Mouse (Mus musculus): ENCODE results near the gene Spata25. TPM values are rescaled to one million over a fixed set of nuclear protein-coding genes. Genes with fewer than 3 reads are reported as not detected.

The Spata25 gene
- polyA plus RNA-seq (2014; fragmentation: Illumina TruSeq; extraction: RNeasy Lipid Tissue Mini Kit (QIAGEN cat#74804); ENCODE audit: low read depth, low replicate concordance): not detected

DNA sequence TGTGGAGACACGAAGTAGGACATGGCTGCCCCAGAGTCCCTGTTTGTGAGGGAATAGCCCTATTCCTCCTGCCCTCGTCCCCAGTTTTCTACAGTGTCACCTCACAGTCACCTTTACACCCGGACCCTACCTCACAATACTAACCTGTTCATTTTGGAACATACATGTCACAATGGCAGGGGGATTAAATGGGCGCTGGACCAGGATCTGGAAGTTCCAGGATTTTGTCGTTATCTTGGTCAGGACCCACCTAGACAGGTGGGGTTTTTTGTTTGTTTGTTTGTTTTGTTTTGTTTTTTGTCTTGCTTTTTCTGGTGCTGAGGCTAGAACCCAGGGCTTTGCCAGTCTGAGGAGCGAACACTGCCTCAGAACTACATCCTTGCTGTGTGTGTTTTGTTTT is at the start of gene Spata25:
TSS of gene Spata25 (minus strand) at position 101 of the 400 bp plus-strand sequence.

DNA sequence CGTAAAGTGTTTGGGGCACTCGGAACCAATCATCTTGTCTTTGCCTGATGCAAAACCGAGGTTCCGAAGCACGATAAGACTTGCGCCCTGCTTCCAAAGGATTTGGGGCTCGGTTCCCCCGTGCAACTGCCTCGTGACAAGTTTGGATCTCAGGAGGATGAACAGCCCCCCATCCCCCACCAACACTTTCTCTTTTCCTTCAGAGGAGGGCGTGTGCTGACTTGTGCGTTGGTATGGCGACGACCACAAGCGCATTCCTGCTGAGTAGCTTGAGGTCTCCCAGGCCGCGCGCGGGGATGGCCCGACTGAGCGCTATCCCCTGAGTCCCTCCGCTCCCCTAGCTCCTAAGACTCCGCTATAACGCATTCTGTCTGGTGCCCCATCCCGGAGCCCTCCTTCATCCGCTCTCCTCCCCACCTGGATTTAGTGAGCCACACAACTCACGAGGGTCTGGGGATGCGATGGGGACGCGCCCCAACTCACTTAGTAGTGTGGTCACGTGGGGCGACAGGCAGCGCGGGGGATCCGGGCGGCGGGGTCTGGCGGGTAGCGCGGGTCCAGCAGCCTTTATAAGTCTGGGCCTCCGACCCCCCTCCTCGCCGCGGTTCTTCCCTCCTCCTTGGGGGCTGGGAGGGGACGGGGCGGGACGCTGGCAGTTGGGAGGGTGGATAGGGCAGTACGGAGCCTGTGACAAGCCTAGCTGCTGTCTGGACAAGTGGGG is 28.9 kb upstream of the Spata25 start, which contains the start of gene Pltp:
TSS of gene Pltp (minus strand) at position 611 of the 721 bp plus-strand sequence.

DNA sequence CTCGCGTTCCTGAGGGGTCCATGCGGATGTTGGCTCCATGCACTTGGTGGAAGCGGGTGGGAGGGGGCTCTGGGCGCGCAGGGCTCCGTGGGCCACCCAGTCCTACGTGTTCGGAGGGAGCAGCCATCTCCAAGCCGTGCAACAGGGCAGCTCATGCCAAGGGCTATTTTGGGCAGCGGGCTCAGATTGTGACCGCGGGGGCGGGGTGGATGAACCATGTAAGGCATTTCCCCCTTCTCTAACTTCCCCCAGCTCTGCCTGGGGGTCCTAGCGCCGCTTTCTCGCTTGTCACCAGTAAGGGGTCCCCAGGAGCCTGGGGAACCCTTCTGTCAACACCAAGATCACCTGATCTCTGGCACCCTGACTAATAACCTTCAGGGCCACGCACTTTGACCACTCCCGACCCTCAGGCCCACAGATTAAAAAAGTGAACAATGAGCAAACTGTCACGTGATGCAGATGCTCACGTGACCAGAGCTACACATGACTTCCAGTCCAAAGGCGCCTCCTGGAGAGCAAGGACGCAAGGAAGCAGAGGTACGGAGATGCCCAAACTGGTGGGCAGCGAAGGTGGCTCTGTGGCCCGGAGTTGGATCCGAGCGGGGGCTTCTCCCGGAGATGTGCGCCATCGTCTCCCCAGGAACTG is 5.1 kb upstream of the Spata25 start, which contains the start of gene Neurl2:
TSS of gene Neurl2 (minus strand) at position 143 of the 646 bp plus-strand sequence.

DNA sequence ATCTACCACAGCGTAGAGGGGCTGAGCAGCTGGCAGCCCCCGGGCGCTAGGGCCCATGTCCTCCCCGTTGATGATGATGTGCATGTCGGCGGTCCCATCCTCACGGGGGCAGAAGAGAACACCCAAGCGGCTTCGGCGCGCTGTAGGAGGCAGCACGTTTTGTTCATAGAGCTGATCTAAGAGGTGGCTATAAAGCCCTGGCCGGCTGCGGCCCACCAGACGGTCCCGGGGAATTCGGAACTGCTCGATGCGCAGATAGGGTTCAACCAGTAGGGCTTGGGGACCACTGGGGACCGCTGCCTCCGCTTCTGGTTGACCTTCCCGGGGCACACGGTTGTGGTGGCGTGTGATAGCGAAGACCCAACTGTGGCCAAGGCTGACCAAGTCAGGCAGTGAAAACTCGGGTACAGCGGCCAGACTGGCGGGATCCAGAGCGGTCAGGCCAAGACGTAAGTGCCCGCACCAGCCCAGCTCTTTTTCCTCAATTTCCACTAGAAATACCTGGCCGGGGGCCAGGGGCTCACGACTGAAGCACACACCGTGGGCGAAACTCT is 4.5 kb upstream of the Spata25 start, which contains the start of gene Ctsa:
TSS of gene Ctsa (plus strand) at position 126 of the 554 bp plus-strand sequence.

DNA sequence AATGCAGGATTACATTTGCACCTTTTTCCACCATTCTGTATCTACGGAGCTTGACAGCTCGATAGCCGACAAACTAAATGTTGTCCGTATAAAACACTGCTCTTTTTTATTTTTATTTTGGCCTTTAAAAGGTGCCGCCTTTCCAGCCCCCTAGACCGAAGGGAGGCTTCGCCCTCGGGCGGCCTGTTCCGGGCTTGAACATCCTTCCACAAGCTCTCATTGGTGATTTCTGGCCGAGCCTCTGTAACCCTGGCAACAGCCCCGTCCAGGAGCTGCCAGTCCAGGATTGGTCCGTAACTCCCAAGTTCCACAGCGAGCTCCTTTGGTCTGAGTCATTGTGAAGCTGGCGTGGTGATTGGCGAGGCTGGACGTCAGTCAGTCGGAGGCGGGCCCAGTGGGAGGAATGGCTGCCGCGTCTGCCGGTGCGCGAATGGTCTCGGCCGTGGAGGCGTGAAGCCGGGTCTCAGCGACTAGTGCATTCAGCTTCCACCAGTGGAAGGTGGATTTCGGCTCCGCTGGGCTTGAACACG is 5.6 kb downstream of the Spata25 start, which contains the start of gene Zswim1:
TSS of gene Zswim1 (plus strand) at position 51 of the 530 bp plus-strand sequence.

DNA sequence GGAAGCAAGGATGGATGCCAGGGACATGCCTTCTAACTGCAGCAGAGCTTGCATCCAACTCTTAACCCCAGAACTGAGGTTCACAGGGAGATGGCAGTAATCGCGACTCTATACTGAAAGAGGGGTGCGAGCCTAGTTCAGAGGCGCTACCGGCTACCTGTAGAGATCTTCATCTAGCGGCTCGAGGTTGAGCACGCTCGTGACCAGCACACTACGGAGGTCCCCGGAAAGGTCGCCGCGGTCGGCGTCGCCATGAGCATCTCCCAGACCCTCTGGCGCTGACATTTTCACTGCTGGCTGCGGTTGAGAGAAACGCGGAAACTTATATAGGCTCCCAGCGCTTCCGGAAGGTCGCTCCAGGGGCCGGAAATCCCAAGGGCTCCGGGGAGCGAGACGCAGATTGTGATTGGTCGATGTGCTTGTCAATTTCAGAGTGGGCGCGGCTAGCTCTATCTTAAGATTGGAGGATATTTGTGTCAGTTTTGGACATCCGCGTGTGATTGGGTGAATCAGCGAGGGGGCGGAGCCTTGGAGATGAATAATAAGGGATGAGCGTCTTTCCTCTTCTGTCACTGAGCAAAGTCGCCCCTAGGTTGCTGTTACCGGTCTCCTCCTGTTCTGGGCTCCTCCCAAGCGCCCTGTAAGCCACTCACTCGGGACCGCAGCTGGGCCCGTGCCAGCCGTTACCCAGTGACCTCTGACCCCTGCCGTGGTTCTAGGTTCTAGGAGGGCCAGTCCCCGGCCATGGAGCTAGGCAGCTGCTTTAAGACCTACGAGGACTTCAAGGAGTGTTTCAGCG is 23.6 kb downstream of the Spata25 start, which contains the start of the genes Acot8 and Zswim3:
TSS of gene Acot8 (minus strand) at position 350 of the 799 bp plus-strand sequence.
TSS of gene Zswim3 (plus strand) at position 566 of the 799 bp plus-strand sequence.

DNA sequence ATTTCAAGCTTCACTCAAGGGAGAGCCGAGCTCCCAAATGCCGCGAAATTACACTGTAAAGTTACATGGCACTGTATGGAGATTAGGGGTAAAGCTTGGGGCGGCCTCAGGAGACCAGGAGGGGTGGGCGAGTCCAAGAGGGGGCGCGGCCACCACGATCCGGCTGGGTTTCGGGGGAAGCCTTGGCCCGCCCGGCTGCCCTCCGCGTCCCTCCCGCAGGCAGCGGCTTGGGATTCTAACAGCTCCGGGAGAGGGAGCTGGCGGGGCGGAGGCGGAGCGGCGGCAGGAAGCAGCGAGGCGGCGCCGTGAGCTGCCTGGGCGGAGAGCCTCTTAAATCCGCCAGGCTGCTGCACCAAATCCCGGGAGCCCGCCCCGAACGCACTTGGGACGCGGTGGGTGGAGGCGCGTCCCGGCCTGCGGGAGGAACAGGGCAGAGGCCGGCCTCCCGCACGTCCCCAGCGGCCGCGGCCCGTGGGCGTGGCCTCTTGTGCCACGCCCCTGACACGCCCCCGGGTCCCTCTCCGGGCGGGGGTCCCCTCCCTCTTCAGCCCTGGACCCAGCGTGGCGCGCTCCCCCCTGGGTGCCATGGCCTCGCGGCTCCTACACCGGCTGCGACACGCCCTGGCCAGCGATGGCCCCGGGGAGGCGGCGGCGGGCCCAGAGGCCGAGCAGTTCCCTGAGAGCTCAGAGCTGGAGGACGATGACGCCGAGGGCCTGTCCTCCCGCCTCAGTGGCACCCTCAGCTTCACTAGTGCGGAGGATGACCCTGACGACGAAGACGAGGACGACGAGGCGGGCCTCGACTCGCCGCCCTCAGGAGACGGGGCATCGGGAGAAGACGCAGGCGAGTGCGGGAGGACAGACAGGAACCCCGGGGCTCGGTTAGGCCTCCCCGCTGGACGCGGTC is 42.6 kb downstream of the Spata25 start, which contains the start of gene Snx21:
TSS of gene Snx21 (plus strand) at position 343 of the 907 bp plus-strand sequence.

DNA sequence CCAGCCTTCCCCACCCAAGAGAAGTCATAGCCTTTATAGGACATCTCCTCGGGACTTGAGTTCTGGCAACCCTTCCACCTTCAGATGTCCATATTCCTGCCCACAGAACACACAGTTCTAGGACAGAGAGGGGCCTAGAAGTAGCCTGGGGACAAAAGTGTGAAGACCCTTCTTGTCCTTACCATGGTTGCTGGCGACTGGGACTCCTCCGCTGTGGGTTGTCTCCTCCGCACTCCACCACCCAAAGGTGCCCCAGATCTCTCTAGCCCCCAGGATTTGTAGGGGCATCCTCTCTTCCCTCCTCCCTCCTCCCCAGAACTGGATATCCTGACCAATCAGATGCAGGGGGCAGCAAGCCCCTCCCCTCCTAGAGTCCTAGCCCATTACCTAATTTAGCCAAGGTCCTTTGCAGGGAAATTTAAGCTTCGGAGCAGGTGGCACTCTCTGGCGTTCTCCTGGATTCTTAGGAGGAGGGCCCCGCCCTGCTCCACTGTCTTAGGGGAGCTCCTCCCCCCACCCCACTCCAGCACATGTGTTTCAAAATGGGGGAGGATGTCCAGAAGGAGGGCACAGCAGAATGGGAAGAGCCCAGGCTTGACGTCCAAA is 48.8 kb downstream of the Spata25 start, which contains the start of gene Tnnc2:
TSS of gene Tnnc2 (minus strand) at position 487 of the 606 bp plus-strand sequence.

Other genes with a start within 250 kb of the Spata25 start
- not detected for gene Wfdc6a, start 243.1 kb downstream of the Spata25 start, polyA plus RNA-seq (2014; fragmentation: Illumina TruSeq; extraction: RNeasy Lipid Tissue Mini Kit (QIAGEN cat#74804); ENCODE audit: low read depth, low replicate concordance)
- not detected for gene Eppin, start 234.9 kb downstream of the Spata25 start, polyA plus RNA-seq (2014; fragmentation: Illumina TruSeq; extraction: RNeasy Lipid Tissue Mini Kit (QIAGEN cat#74804); ENCODE audit: low read depth, low replicate concordance)
- not detected for gene Wfdc6b, start 215.0 kb downstream of the Spata25 start, polyA plus RNA-seq (2014; fragmentation: Illumina TruSeq; extraction: RNeasy Lipid Tissue Mini Kit (QIAGEN cat#74804); ENCODE audit: low read depth, low replicate concordance)
- not detected for gene Wfdc8, start 214.9 kb downstream of the Spata25 start, polyA plus RNA-seq (2014; fragmentation: Illumina TruSeq; extraction: RNeasy Lipid Tissue Mini Kit (QIAGEN cat#74804); ENCODE audit: low read depth, low replicate concordance)
- gene Wfdc16, start 189.7 kb downstream of the Spata25 start, polyA plus RNA-seq (2014; fragmentation: Illumina TruSeq; extraction: RNeasy Lipid Tissue Mini Kit (QIAGEN cat#74804); ENCODE audit: low read depth, low replicate concordance): not detected
- not detected for gene Wfdc10, start 172.5 kb downstream of the Spata25 start, polyA plus RNA-seq (2014; fragmentation: Illumina TruSeq; extraction: RNeasy Lipid Tissue Mini Kit (QIAGEN cat#74804); ENCODE audit: low read depth, low replicate concordance)
- not detected for gene Wfdc9, start 172.0 kb downstream of the Spata25 start, polyA plus RNA-seq (2014; fragmentation: Illumina TruSeq; extraction: RNeasy Lipid Tissue Mini Kit (QIAGEN cat#74804); ENCODE audit: low read depth, low replicate concordance)
- not detected for gene Wfdc11, start 154.4 kb downstream of the Spata25 start, polyA plus RNA-seq (2014; fragmentation: Illumina TruSeq; extraction: RNeasy Lipid Tissue Mini Kit (QIAGEN cat#74804); ENCODE audit: low read depth, low replicate concordance)
- gene Wfdc13, start 143.4 kb downstream of the Spata25 start, polyA plus RNA-seq (2014; fragmentation: Illumina TruSeq; extraction: RNeasy Lipid Tissue Mini Kit (QIAGEN cat#74804); ENCODE audit: low read depth, low replicate concordance): not detected
- gene Spint4, start 130.0 kb downstream of the Spata25 start, polyA plus RNA-seq (2014; fragmentation: Illumina TruSeq; extraction: RNeasy Lipid Tissue Mini Kit (QIAGEN cat#74804); ENCODE audit: low read depth, low replicate concordance): not detected
- not detected for gene Spint5, start 113.2 kb downstream of the Spata25 start, polyA plus RNA-seq (2014; fragmentation: Illumina TruSeq; extraction: RNeasy Lipid Tissue Mini Kit (QIAGEN cat#74804); ENCODE audit: low read depth, low replicate concordance)
- gene Wfdc3, start 82.6 kb downstream of the Spata25 start, polyA plus RNA-seq (2014; fragmentation: Illumina TruSeq; extraction: RNeasy Lipid Tissue Mini Kit (QIAGEN cat#74804); ENCODE audit: low read depth, low replicate concordance): 1.5 TPM
- 21.1 TPM for gene Dnttip1, start 82.6 kb downstream of the Spata25 start, polyA plus RNA-seq (2014; fragmentation: Illumina TruSeq; extraction: RNeasy Lipid Tissue Mini Kit (QIAGEN cat#74804); ENCODE audit: low read depth, low replicate concordance)
- 0.86 TPM for gene Ube2c, start 58.6 kb downstream of the Spata25 start, polyA plus RNA-seq (2014; fragmentation: Illumina TruSeq; extraction: RNeasy Lipid Tissue Mini Kit (QIAGEN cat#74804); ENCODE audit: low read depth, low replicate concordance)
- not detected for gene Tnnc2, start 48.6 kb downstream of the Spata25 start, polyA plus RNA-seq (2014; fragmentation: Illumina TruSeq; extraction: RNeasy Lipid Tissue Mini Kit (QIAGEN cat#74804); ENCODE audit: low read depth, low replicate concordance)
- gene Snx21, start 42.7 kb downstream of the Spata25 start, polyA plus RNA-seq (2014; fragmentation: Illumina TruSeq; extraction: RNeasy Lipid Tissue Mini Kit (QIAGEN cat#74804); ENCODE audit: low read depth, low replicate concordance): 26.6 TPM
- 11.5 TPM for gene Acot8, start 23.7 kb downstream of the Spata25 start, polyA plus RNA-seq (2014; fragmentation: Illumina TruSeq; extraction: RNeasy Lipid Tissue Mini Kit (QIAGEN cat#74804); ENCODE audit: low read depth, low replicate concordance)
- gene Zswim3, start 23.4 kb downstream of the Spata25 start, polyA plus RNA-seq (2014; fragmentation: Illumina TruSeq; extraction: RNeasy Lipid Tissue Mini Kit (QIAGEN cat#74804); ENCODE audit: low read depth, low replicate concordance): 2.6 TPM
- 5.1 TPM for gene Zswim1, start 5.9 kb downstream of the Spata25 start, polyA plus RNA-seq (2014; fragmentation: Illumina TruSeq; extraction: RNeasy Lipid Tissue Mini Kit (QIAGEN cat#74804); ENCODE audit: low read depth, low replicate concordance)
- gene Ctsa, start 4.3 kb upstream of the Spata25 start, polyA plus RNA-seq (2014; fragmentation: Illumina TruSeq; extraction: RNeasy Lipid Tissue Mini Kit (QIAGEN cat#74804); ENCODE audit: low read depth, low replicate concordance): 159 TPM
- gene Neurl2, start 4.9 kb upstream of the Spata25 start, polyA plus RNA-seq (2014; fragmentation: Illumina TruSeq; extraction: RNeasy Lipid Tissue Mini Kit (QIAGEN cat#74804); ENCODE audit: low read depth, low replicate concordance): 44.6 TPM
- gene Pltp, start 29.2 kb upstream of the Spata25 start, polyA plus RNA-seq (2014; fragmentation: Illumina TruSeq; extraction: RNeasy Lipid Tissue Mini Kit (QIAGEN cat#74804); ENCODE audit: low read depth, low replicate concordance): 31.6 TPM
- gene Pcif1, start 50.8 kb upstream of the Spata25 start, polyA plus RNA-seq (2014; fragmentation: Illumina TruSeq; extraction: RNeasy Lipid Tissue Mini Kit (QIAGEN cat#74804); ENCODE audit: low read depth, low replicate concordance): 28.1 TPM
- gene Zfp335, start 83.2 kb upstream of the Spata25 start, polyA plus RNA-seq (2014; fragmentation: Illumina TruSeq; extraction: RNeasy Lipid Tissue Mini Kit (QIAGEN cat#74804); ENCODE audit: low read depth, low replicate concordance): 8.7 TPM
- 1.4 TPM for gene Mmp9, start 112.2 kb upstream of the Spata25 start, polyA plus RNA-seq (2014; fragmentation: Illumina TruSeq; extraction: RNeasy Lipid Tissue Mini Kit (QIAGEN cat#74804); ENCODE audit: low read depth, low replicate concordance)
- gene Slc12a5, start 132.3 kb upstream of the Spata25 start, polyA plus RNA-seq (2014; fragmentation: Illumina TruSeq; extraction: RNeasy Lipid Tissue Mini Kit (QIAGEN cat#74804); ENCODE audit: low read depth, low replicate concordance): 0.52 TPM
- 21.5 TPM for gene Ncoa5, start 206.3 kb upstream of the Spata25 start, polyA plus RNA-seq (2014; fragmentation: Illumina TruSeq; extraction: RNeasy Lipid Tissue Mini Kit (QIAGEN cat#74804); ENCODE audit: low read depth, low replicate concordance)
- 2.8 TPM for gene Cd40, start 227.1 kb upstream of the Spata25 start, polyA plus RNA-seq (2014; fragmentation: Illumina TruSeq; extraction: RNeasy Lipid Tissue Mini Kit (QIAGEN cat#74804); ENCODE audit: low read depth, low replicate concordance)

Measured in heart, adult 10 weeks (tissue).